ENCODE assay signal across 9 mouse cellular contexts in the genomic region with DNA sequence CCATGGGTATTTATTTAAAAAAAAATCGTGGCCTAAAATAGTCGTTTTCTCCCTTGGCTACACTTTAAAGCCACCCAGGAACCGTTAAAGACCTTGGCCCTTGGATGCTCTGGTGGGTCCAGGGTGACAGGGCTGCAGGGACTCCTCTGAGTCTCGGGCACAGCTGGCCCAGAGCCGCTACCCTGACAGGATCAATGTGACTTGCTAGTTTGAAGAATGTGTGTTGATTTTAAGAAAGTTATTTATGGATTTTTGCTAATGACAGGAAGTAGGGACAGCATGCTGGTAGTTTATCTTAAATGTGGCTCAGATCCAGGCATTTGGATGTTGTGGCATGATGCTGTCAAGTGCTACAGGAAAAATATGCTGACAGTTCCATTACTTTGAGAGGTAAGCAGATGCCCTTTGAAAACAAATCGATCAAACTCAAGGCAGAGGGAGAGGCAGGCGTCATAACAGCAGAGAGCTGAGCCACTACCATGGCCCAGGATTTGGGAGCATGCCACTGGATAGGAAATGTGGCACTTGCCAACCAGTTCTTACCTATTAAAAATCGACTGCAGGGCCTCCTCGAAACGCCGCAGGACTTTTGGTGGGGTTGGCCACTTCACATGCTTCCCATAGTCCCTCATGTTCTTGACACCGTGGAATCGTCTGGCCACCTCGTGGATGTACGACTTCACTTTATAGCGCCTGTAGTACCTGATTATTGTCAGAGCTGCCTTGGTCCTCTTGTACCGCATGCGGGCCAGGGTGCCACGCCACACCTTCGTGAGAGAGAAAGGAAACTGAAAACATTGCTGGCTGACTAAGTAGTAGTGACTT.
DNase-seq lines count a peak whose midpoint lies in the region; ATAC-seq lines count a peak whose summit lies in the region.
"Had no signal": no experiment of that assay in that cellular context is flagged by ENCODE, and none has a peak within 500 bp of the region (broad histone marks: within the 10 kb centered on the region; RNA-seq: fewer than 3 reads in every experiment).

No protein-coding gene starts in this region.

- peak overlapping the region; percentile 92; the same call in 1 of the 2 replicates for H3K27ac ChIP-seq in hindbrain, embryonic 14.5 days
- H3K27ac ChIP-seq in hindbrain, embryonic 12.5 days = no peak overlapping the region
- peak overlapping the region; percentile 90 for H3K27ac ChIP-seq in neural tube, embryonic 13.5 days (replicated peaks)
- H3K27ac ChIP-seq: kidney, postnatal 0 days had no signal

- WGBS in hindbrain, embryonic 14.5 days = 77% methylated on average over 20 of the region's 20 CpGs
- WGBS in hindbrain, embryonic 12.5 days = 78% methylated on average over 20 of the region's 20 CpGs
- WGBS in neural tube, embryonic 13.5 days = 75% methylated on average over 20 of the region's 20 CpGs

- H3K27me3 ChIP-seq in hindbrain, embryonic 14.5 days (ENCODE audit: control insufficient read depth, insufficient read depth, low read length) = no peaks in the 10 kb centered on the region
- H3K27me3 ChIP-seq in hindbrain, embryonic 12.5 days = peaks cover 21% of the 10 kb centered on the region
- H3K27me3 ChIP-seq in neural tube, embryonic 13.5 days = peaks cover 25% of the 10 kb centered on the region

- no peak overlapping the region for H3K4me2 ChIP-seq in hindbrain, embryonic 14.5 days (replicated peaks)
- no peak overlapping the region for H3K4me2 ChIP-seq in hindbrain, embryonic 12.5 days (replicated peaks)
- no peak overlapping the region for H3K4me2 ChIP-seq in neural tube, embryonic 13.5 days

- peaks cover 18% of the 10 kb centered on the region for H3K4me1 ChIP-seq in hindbrain, embryonic 14.5 days (replicated peaks; ENCODE audit: control insufficient read depth, insufficient read depth, low read length)
- peaks cover 16% of the 10 kb centered on the region for H3K4me1 ChIP-seq in hindbrain, embryonic 12.5 days
- peaks cover 26% of the 10 kb centered on the region for H3K4me1 ChIP-seq in neural tube, embryonic 13.5 days (replicated peaks)

- ATAC-seq in hindbrain, embryonic 14.5 days (ENCODE audit: low FRiP score) = no peak
- no peak for ATAC-seq in hindbrain, embryonic 12.5 days (ENCODE audit: low FRiP score)
- no peak for ATAC-seq in neural tube, embryonic 13.5 days (ENCODE audit: low read depth)
- ATAC-seq in granulocyte monocyte progenitor cell, adult 5-6 weeks (replicated peaks; ENCODE audit: poor library complexity, severe bottlenecking) = no peak

- DNase-seq in hindbrain, embryonic 14.5 days (ENCODE audit: low spot score) = no peak
- no peak for DNase-seq in neural tube, embryonic 10.5 days (ENCODE audit: extremely low spot score, low spot score)
- DNase-seq in lung, postnatal 14 days = peak; percentile 3
- no peak for DNase-seq in retina, embryonic 14.5 days (ENCODE audit: low spot score)
- DNase-seq: thymus, postnatal 36 days had no signal

- no peak overlapping the region for H3K9ac ChIP-seq in hindbrain, embryonic 14.5 days
- no peak overlapping the region for H3K9ac ChIP-seq in hindbrain, embryonic 12.5 days
- H3K9ac ChIP-seq in neural tube, embryonic 13.5 days = no peak overlapping the region

- no peaks in the 10 kb centered on the region for H3K36me3 ChIP-seq in hindbrain, embryonic 14.5 days (replicated peaks; ENCODE audit: control insufficient read depth, insufficient read depth)
- no peaks in the 10 kb centered on the region for H3K36me3 ChIP-seq in hindbrain, embryonic 12.5 days
- H3K36me3 ChIP-seq in neural tube, embryonic 13.5 days = no peaks in the 10 kb centered on the region

- no peak overlapping the region for H3K4me3 ChIP-seq in hindbrain, embryonic 14.5 days (replicated peaks; ENCODE audit: low read length)
- no peak overlapping the region for H3K4me3 ChIP-seq in hindbrain, embryonic 12.5 days
- H3K4me3 ChIP-seq in neural tube, embryonic 13.5 days = no peak overlapping the region

- H3K9me3 ChIP-seq in hindbrain, embryonic 14.5 days (ENCODE audit: control insufficient read depth, low read length) = no peaks in the 10 kb centered on the region
- no peaks in the 10 kb centered on the region for H3K9me3 ChIP-seq in hindbrain, embryonic 12.5 days (replicated peaks)
- no peaks in the 10 kb centered on the region for H3K9me3 ChIP-seq in neural tube, embryonic 13.5 days
